Mouse (Mus musculus) activated CD4-positive, CD25-positive, alpha-beta regulatory T cell, adult 4 months (primary cell): ENCODE results near the gene Col24a1. TPM values are rescaled to one million over a fixed set of nuclear protein-coding genes. Genes with fewer than 3 reads are reported as not detected.

Experiments
- ATAC-seq: one replicate; pipeline ENCODE4 v1.8.0; 2017
- polyA plus RNA-seq, 2 experiments: library from polyadenylated mRNA; unstranded; fragments of 100-300 nt; shearing (Covaris generic); gene quantifications; one replicate each; pipeline ENCODE4 v1.2.1; 2017

The Col24a1 gene
- polyA plus RNA-seq, 2 experiments from 2014 or later = not detected

DNA sequence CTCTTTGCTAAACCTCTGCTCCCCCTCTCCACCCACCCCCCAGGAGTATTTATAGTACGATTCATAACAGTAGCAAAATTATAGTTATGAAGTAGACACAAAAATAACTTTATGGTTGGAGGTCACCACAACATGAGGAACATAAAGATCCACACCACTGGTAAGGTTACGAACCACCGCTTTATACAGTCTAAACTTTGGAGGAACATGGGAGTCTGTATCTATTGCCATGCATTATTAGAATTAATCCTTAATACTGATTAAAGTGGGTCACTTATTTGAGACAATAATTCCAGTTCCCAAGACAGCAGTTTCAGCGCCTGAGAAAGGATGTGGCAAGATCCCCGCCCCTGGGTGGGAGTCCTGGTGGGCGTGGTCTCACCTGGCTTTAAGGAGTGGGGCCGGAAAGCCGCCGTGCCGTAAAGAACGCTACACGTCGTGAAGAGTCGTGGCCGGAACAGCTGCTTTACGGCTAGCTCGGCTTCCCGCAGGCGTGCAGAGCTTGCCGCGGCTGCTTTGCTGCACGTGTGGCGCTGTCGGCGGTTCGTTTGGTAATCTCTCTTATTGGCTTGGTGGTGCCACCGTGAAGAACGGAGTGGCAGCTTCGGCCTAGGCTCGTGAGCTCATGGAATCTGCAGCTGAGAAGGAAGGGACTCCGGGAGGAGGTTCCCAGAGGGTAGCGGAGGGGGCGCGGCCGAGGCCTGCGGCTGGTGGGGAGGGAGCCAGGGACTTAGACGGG lies 283.6 kb downstream of the Col24a1 start, which contains the start of gene Znhit6:
Gene Znhit6 (plus strand): TSS at position 463 of the 739 bp plus-strand sequence.
- ATAC-seq = peak; percentile 80

DNA sequence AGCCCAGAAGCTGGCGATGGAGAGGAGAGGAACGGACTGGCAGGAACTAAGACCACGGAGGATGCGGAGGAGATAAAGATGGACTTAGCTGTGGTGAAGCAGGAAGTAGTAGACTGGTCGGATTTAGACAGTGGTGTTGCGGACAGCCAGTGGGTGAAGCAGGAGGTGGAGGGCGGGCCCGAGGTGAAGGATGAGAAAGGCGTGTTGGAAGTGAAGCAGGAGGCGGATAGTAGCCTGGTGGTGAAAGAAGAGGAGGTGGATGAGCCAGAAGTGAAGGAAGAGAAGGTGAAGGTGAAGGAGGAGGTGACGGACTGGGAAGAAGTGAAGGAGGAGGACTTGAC lies 284.2 kb downstream of the Col24a1 start:
- ATAC-seq = peak; percentile 40

DNA sequence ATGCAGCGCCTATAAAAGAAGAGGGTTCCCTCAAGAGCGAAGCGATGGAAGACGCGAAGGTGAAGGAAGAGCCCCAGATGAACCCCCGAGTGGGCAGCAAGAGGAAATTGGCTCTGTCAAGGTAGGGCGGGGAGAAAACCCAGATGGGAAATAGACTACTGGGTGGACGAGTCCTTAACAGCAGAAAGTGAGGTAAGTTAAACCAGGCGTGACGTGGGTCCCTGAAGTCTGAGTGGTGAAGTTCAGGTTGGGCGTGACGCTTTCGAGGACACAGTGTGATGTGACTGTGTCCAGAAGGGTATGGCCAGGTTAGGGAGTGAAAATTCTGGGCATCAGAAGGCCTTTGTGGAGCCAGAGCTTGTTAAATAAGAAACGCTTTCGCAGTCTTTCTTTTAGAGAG lies 284.6 kb downstream of the Col24a1 start:
- ATAC-seq = no peak

DNA sequence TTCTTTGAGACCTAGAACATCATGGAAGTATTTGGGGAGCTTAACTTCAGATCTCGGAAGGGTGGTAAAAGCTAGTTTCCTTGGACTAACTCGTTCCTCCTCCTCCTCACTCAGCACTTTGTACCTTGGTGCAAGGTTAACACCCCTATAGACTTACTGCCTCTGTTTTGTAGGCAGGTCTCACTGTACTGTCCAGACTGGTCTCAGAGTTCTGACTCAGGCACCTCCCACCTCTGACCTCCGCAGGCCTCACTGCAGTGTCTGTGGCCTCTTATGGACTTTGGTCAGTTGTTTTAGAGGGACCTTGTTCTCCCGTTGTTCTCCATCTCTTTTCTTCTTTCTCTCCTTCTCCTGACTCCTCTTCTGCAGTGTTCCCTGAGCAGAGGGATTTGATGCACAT lies 290.8 kb downstream of the Col24a1 start:
- ATAC-seq = no peak

DNA sequence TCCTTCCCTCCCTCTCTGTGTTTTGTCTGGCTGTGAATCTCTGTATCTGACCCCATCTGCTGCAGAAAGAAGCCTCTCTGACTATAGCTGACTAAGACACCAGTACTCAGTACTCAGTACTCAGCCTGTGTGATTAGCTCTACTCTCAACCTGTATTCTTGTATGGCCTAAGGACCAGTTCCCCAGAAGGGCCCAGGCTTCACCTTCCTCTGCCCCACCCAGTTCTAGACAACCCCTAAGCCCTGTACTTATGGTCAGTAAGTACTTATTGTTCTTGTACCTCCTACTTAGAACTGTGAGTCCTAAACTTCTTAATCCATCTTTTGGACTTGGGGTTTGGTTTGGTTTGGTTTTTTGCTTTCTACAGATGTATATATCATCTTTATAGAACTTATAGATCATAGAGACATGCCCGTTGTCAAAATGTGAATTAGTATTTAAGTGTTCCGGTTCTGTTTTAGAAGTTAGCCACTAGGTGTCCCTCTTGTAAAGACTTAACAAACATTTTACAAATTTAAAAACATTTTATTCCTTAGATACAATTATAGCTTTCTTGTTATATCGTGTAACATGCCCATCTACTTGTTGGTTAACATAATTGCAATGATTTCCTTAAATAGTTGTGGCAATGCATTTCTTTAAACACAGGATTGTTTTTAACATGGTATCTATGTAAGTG lies 291.4 kb downstream of the Col24a1 start:
- no peak for ATAC-seq

DNA sequence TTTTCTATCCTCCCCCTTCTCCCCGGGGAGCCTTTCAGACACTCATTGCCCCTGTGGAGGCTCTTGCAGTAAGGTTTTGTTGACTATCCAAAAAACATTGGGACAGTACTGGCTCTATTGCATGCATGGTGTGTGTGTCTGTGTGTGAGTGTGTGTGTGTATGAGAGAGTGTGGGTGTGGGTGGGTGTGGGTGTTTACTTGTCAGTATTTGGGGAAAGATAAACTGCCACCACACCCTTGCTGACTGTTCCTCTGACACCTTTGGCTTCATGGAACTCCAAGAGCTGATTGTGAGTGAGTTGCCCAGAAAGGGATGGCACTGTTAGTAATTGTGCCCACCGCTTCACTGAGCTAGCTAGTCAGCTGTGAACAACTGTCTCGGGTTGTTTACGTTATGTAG lies 298.3 kb downstream of the Col24a1 start:
- ATAC-seq = no peak

DNA sequence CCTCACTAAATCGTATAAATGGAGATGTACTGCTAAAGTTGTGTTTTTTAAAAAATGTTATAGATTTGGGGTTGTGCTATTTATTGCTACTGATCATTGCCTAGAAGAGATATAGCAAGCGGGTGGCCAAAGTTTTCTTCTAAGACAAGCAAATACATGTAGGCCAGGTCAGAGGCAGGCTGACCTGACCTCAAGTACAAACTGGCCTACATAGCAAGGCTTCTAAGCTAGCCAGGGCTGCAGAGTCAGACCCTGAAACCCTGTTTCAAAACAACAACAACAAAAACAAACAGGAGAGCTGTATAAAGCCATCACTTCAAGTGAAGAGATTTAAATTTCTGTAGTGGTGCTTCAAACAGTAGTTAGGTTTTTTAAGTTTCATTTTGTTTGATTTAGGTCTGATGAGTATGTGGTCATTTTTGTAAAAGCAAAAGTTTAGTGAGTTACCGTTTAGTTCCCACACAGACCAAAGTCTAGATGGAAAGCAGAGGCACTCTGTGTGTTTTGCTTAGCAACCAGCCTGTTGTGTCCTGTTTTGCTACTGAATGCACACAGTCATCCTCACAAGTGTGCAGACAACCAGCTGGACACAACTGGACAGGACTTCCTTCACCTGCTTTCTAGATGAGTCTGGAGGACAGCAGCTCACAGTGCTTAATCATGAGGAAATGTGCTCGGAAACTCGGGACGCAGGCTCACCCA lies 299.7 kb downstream of the Col24a1 start:
- no peak for ATAC-seq

DNA sequence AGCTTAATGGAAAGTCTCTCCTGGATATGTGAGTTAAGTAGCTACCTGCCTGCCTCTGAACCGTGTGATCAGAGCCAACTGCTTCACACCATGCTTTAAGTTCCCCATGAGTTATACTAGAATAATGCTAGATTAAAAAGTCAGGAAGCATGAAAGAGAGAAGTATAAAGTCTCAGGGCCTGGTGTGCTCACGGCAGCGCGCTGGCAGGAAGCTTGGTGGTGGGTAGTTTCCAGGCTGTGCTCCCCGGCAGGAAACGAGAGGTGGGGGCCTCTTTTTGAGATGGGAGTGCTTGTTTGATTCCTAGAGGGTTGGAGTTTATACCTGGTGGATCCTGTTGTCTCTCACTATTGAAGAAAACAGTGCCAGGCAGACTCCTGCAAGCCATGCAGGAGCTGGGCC lies 303.1 kb downstream of the Col24a1 start:
- peak; percentile 97 for ATAC-seq

DNA sequence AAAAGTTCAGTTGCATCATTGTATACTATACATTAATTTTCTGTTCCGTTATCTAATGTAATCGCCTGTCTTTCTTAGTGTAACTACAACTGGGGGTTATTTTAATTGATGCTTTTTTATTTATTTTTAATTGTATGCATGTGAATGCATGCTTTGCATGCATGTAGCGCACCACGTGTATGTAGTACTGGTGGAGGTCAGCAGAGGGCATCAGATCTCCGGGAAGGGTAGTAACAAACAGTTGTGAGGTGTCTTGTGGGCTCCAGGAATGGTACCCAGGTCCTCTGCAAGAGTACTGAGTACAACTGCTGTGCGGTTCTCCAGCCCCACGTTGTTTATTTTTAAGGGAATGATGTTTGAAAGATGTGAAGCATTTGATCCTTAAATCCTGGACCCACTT lies 306.8 kb downstream of the Col24a1 start:
- no peak for ATAC-seq

DNA sequence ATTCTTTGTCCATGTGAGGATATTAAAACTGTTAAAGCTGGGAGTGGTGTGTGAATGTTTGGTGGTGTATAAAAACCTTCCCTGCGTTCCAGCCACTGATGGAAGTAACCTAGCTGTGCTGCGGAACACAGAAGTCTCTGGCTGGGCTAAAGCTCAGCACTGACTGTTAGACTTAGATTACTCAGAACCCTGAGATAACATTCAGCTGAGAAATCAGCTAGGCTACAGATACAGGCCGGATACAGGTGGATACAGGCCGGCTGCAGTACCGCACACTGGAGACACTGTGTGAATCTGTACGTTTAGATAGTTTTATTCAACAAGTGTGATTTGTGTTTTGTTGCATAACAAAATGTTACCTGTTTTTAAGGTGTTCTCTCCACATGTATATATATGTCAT lies 308.5 kb downstream of the Col24a1 start:
- ATAC-seq = no peak

DNA sequence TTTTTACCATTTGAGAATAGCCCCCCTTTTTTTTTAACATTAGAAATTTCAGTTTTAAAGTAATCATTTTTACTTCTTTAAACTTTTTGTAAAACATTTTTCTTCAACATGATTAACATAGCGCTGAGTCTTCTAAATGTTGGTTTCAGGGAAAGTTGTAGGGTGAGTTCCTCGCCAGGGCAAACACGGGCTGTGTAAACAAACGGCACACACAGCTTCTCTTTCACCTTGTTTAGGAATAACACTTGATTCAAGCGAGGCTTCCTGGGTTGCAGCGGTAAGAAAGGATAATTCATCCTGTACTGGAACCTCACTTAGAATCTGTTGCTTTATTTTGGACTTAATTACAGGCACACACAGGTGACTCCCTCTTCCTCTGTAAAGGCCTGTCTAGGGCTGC lies 309.1 kb downstream of the Col24a1 start:
- no peak for ATAC-seq

Other genes starting within 250 kb of the Col24a1 start
- not detected for gene Clca2, start 193.0 kb upstream of the Col24a1 start, polyA plus RNA-seq
- 1 to 10 TPM; 8.8 to 9.4 TPM for gene Odf2l, start 173.9 kb upstream of the Col24a1 start, polyA plus RNA-seq